Mouse (Mus musculus) gastrocnemius, postnatal 4 days (tissue): Measurements from ENCODE around the gene Btnl6. TPM values are rescaled to one million over a fixed set of nuclear protein-coding genes. Genes with fewer than 3 reads are reported as not detected.
"Not testable (repeated sequence)": the region's sequence is repeated elsewhere in the genome, so short reads cannot be mapped to it uniquely, and the experiment has no call there.

Experiments
- DNase-seq, 2 experiments: peaks; one replicate each; pipeline ENCODE4 v3.0.0; 2021 to 2022; ENCODE audit warnings: low spot score in 2 of 2, mixed read lengths in 2 of 2
- long read RNA-seq, 2 experiments: library from polyadenylated mRNA; stranded (forward); transcript quantifications; one replicate each; pipeline ENCODE4 v2.0.0; 2021
- total RNA-seq, 2 experiments: library from RNA; stranded (reverse); gene quantifications; 2 replicates each; pipeline ENCODE4 v1.2.3; 2021

Btnl6 gene
- not detected for total RNA-seq
- long read RNA-seq, experiment 1: 0 reads
- long read RNA-seq, experiment 2: 0 reads

DNA sequence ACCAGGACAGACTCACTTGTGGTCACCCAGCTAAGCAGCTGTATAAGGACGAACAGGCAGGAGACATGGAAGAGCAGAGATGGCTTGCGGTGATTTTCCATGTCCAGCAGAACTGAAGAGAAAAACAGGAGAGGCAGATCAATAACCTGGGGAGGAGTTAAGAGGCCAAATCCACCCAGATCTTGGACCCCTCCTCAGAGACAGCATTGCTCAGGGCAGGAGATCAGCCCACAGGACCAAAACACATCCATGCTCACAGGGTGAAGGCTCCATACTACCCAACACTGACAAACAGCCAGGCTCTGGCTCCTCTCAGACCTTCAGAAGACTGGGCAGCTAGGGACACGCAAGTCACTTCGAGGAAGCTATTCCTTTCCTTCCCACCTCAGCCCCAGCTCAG lies at the start of gene Btnl6:
Gene Btnl6, minus strand, starts transcription at position 101 of the 400 bp plus-strand sequence.
- DNase-seq: no peak

- DNase-seq: no peak
Observed at GRCm38 (mm10) chr17:34564796-34565195, 47.6 kb upstream of the Btnl6 start.

GRCm38 (mm10) chr17:34564003-34564421 lies 46.9 kb upstream of the Btnl6 start, which contains the start of gene Notch4:
TSS of gene Notch4 (plus strand) at chr17:34564268.
- DNase-seq: no peak

DNA sequence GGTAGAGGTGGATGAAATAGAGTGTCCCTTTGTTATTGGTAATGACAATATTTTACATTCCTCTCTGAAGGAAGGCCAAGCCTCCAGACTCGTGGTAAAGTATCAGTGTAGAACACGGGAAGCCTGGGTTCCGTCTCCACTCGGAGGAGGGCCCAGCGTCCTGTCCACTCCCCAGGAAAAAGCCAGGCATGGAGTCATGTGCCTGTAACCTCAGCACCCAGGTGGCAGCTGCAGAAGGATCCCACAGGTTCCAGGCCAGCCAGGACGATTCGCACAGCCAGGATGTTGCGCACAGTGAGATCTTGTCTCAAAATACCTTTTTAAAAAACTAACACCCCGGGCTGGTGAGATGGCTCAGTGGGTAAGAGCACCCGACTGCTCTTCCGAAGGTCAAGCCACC lies 46.2 kb upstream of the Btnl6 start:
- DNase-seq: no peak

DNA sequence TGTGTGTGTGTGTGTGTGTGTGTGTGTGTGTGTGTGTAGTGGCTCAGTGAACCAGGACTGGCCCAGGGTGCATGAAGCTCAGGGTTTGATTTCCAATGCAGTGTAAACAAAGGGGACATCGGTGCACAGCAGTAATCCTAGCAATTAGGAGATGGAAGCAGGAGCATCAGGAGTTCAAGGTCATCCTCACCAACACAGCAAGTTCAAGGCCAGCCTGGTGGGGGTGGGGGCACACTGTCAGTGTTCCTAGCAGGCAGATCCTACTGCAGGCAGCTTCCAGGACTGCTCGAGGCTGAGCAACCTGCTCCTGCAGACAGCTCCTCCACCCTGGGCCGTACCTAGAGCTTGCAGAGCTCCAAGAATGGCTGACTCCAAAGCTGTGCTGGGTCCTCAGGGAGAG lies 45.4 kb upstream of the Btnl6 start:
- no peak for DNase-seq

DNA sequence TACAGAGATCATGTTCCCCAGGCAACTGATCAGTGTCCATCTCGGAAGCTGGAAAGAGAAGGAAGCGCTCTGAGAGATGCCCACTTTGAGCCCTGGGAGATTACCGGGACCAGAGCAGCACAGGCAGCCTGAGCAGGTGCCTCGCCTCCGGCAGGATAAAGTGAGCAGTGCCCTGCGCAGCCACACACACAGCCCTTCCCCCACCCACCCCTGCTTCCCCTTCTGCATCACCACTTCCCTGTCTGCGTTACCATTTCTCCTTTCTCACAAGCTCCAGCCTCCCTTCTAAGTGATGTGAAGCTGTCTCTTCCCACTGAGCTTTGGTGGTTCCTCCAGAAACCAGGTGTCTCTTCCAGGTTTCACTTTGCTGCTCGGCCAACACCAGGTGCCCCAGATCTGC lies 44.0 kb upstream of the Btnl6 start:
- DNase-seq: peak in 1 of 2 experiments; percentile 7

GRCm38 (mm10) chr17:34560438-34560837 lies 43.3 kb upstream of the Btnl6 start:
- no peak for DNase-seq

- no peak for DNase-seq
Observed at GRCm38 (mm10) chr17:34559895-34560294, 42.7 kb upstream of the Btnl6 start.

GRCm38 (mm10) chr17:34559116-34559515 lies 42.0 kb upstream of the Btnl6 start:
- DNase-seq: no peak

- DNase-seq: no peak
Observed at GRCm38 (mm10) chr17:34557411-34557810, 40.3 kb upstream of the Btnl6 start.

GRCm38 (mm10) chr17:34556406-34556805 lies 39.3 kb upstream of the Btnl6 start:
- DNase-seq: no peak

- peak; percentile 66 to 76 for DNase-seq
Observed at GRCm38 (mm10) chr17:34555483-34555882, 38.3 kb upstream of the Btnl6 start.

- DNase-seq: no peak
Observed at GRCm38 (mm10) chr17:34549843-34550242, 32.7 kb upstream of the Btnl6 start.

DNA sequence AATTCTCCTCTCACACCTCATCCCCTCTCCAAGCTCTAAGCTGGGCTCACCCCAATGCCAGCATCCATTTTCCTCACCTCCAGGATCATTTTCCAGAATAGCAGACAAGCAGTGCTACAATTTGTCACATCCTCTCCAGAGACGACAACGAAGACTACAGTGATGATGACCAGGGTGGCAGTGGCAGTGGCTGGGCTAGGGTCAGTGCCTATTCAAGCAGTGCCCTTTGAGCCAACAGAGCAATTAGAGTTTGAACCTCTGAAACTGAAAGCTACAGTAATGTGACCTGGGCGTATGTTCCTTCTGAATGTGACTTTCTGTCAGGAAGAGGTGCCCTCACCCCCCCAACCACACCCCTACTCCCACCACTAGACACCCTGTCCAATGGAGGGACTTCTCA lies 32.0 kb upstream of the Btnl6 start:
- no peak for DNase-seq

DNA sequence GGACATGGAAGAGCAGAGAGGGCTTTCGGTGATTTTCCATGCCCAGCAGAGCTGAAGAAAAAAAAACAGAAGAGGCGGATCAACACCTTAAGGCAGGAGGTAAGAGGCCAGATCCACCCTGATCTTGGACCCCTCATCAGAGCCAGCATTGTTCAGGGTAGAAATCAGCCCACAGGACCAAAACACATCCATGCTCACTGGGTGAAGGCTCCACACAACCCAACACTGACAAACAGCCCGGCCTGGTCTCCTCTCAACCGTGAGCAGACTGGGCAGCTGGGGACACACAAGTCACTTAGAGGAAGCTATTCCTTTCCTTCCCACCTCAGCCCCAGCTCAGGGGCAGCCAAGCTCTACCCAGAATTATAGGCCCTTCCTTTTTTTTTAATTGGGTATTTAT lies 30.4 kb upstream of the Btnl6 start:
- DNase-seq: no peak

DNA sequence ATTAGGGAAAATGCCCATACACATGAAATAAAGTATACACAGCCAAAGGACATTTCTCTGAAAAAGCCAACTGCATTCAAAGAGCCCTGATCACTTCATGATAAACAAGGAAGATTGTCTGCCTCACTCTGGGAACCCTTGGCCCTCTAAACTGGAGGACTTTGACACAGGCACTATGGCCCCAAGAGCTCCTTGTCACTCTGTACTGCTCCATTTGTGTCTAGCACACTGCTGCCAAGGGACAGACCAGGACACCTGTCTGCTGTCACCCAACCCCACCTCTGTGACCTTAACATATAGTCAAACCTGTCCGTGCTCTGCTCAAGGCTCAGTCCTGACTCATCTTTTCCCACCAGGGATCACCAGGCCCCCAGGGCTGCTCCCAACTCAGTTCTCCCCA lies 29.6 kb upstream of the Btnl6 start:
- no peak for DNase-seq

GRCm38 (mm10) chr17:34543567-34543966 lies 26.4 kb upstream of the Btnl6 start:
- DNase-seq: not testable (repeated sequence)

DNA sequence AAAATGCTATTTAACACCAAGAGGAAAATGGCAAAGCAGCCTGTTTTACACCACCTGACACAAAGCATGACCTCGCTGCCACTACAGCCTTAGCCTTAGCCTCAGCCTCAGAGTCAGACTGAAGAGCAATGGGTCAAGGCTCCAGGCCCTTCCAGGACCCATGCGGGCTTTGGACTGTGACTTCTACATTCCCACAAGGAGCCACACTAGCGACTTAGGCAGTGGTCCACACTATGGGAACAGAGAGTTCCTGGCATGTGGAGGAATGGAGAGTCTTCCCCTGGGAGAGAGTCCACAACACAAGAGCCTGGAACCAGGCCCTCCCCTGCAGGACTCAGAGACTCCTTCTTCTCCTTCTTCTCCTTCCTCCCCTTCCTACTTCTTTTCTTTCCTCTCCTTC lies 15.5 kb upstream of the Btnl6 start:
- no peak for DNase-seq

DNA sequence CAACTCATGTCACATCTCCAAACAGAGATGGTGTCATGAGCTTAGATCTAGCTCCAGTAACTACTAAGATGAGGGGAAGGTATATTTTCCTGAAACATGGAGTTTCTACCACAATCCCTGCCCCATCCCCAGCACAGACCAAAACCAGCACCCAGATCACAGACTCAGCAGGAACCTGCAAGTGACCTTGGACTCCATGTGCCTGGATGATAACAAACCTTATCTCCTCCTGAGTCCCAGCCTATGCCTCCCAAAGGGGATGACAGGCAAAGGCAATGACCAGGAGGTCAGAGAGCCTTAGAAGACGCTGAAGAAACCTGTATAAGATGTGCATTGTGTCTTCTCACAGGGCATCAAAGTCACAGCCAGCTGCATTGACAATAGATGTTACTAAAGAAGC lies 1.8 kb upstream of the Btnl6 start:
- DNase-seq: no peak

DNA sequence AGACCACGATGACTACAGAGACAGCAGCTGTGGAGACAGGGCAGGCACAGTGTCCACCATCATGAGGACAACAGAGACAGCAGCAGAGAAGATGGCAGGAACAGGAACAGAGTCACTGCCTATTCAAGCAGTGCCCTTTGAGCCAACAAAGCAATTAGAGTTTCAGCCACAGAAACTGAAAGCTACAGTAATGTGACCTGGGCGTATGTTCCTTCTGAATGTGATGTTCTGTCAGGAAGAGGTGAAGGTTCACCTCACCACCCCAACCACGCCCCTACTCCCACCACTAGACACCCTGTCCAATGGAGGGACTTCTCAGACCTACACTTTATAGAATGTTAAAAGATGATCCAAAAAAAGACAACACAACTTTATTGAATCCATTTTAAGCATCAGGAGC lies 1.4 kb upstream of the Btnl6 start:
- DNase-seq: not testable (repeated sequence)

DNA sequence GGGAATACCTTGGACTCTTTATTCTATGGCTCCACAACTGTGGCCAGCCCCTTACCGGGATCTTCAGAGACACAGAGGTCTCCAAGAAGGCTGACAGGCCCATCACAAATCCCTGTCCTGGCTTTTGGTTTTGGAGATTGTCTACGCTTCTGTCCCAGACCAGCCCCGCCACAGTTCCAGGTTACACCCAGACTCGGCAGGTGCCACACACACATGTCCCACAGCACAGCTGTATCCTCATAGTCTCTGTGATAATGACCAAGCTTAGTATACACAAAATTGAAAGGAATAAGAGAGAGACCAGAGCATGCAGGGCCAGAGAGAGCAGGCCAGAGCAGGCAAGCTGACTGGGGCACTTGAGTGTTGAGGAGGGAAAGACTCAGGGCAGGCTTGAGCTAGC lies 643 bp upstream of the Btnl6 start:
- DNase-seq: no peak

GRCm38 (mm10) chr17:34516514-34516913 lies 638 bp downstream of the Btnl6 start:
- no peak for DNase-seq

- not testable (repeated sequence) for DNase-seq
Observed at GRCm38 (mm10) chr17:34511723-34512122, 5.4 kb downstream of the Btnl6 start.

DNA sequence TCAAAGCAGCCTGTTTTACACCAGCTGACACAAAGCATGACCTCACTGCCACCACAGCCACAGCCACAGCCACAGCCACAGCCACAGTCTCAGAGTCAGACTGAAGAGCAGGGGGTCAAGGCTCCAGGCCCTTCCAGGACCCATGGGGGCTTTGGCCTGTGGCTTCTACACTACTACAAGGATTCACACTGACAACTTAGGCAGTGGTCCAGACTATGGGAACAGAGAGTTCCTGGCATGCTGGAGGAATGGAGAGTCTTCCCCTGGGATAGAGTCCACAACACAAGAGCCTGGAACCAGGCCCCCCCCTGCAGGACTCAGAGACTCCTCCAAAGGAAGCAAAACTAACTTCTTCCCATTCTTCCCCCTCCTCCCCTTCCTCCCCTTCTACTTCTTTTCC lies 9.6 kb downstream of the Btnl6 start:
- DNase-seq: no peak
